Mouse (Mus musculus) midbrain, embryonic 14.5 days (tissue): Measurements from ENCODE around the gene Scaf8. TPM values are rescaled to one million over a fixed set of nuclear protein-coding genes. Genes with fewer than 3 reads are reported as not detected.

Experiments
- ATAC-seq: fragments of 200-750 bp; cut with Nextera tagmentation; 2 replicates; pipeline ENCODE4 v1.8.0; 2017; ENCODE audit warnings: moderate number of reproducible peaks, moderate library complexity; ENCODE audit not compliant: low FRiP score, low TSS enrichment
- DNase-seq: peaks from one replicate; pipeline ENCODE4 v3.0.0-alpha.2; 2015
- H3K27ac ChIP-seq: fragments of 300-500 bp; sonication (generic); replicated peaks from 2 replicates; pipeline ENCODE4 v1.5.1; 2014; ENCODE audit warnings: mild to moderate bottlenecking, low read depth, low read length, moderate library complexity
- H3K27me3 ChIP-seq: fragments of 300-500 bp; sonication (generic); 2 replicates; pipeline ENCODE4 v1.6.1; 2014; ENCODE audit warnings: low read length, control low read depth, mixed read lengths; ENCODE audit not compliant: control insufficient read depth, insufficient read depth
- H3K36me3 ChIP-seq: fragments of 300-500 bp; sonication (generic); 2 replicates; pipeline ENCODE4 v1.6.1; 2014; ENCODE audit warnings: low read length, control low read depth; ENCODE audit not compliant: control insufficient read depth, insufficient read depth
- H3K4me1 ChIP-seq: fragments of 300-500 bp; sonication (generic); 2 replicates; pipeline ENCODE4 v1.6.1; 2014; ENCODE audit warnings: mild to moderate bottlenecking, antibody characterized with exemption, low read length, control low read depth; ENCODE audit not compliant: control insufficient read depth, insufficient read depth
- H3K4me2 ChIP-seq: fragments of 300-500 bp; sonication (generic); 2 replicates; pipeline ENCODE4 v1.6.1; 2014; ENCODE audit warnings: mild to moderate bottlenecking, low read length, moderate library complexity
- H3K4me3 ChIP-seq: fragments of 300-500 bp; sonication (generic); replicated peaks from 2 replicates; pipeline ENCODE4 v1.5.1; 2014; ENCODE audit warnings: low read depth, low read length
- H3K9ac ChIP-seq: fragments of 300-500 bp; sonication (generic); replicated peaks from 2 replicates; pipeline ENCODE4 v1.6.1; 2014; ENCODE audit warnings: mild to moderate bottlenecking, low read length, moderate library complexity
- H3K9me3 ChIP-seq: fragments of 300-500 bp; sonication (generic); 2 replicates; pipeline ENCODE4 v1.6.1; 2016; ENCODE audit warnings: low read length, control low read depth, mixed read lengths; ENCODE audit not compliant: control insufficient read depth
- WGBS: fragments of 180-500 bp; shearing (Covaris S2); extraction: QIAGEN DNeasy Blood & Tissue Kit; methylation state at CpG from one replicate; pipeline ENCODE4 v1.1.7; 2014; 5-methylcytosine and 5-hydroxymethylcytosine counted together
- polyA plus RNA-seq: library from polyadenylated mRNA; unstranded; fragments of >200 nt; fragmentation: Nextera tagmentation; extraction: Ambion mirVana; gene quantifications from 2 replicates; pipeline ENCODE4 v1.2.1, GENCODE M21; 2014

The Scaf8 gene
- polyA plus RNA-seq, 1 experiment from 2014 or later = 20.8 TPM

DNA sequence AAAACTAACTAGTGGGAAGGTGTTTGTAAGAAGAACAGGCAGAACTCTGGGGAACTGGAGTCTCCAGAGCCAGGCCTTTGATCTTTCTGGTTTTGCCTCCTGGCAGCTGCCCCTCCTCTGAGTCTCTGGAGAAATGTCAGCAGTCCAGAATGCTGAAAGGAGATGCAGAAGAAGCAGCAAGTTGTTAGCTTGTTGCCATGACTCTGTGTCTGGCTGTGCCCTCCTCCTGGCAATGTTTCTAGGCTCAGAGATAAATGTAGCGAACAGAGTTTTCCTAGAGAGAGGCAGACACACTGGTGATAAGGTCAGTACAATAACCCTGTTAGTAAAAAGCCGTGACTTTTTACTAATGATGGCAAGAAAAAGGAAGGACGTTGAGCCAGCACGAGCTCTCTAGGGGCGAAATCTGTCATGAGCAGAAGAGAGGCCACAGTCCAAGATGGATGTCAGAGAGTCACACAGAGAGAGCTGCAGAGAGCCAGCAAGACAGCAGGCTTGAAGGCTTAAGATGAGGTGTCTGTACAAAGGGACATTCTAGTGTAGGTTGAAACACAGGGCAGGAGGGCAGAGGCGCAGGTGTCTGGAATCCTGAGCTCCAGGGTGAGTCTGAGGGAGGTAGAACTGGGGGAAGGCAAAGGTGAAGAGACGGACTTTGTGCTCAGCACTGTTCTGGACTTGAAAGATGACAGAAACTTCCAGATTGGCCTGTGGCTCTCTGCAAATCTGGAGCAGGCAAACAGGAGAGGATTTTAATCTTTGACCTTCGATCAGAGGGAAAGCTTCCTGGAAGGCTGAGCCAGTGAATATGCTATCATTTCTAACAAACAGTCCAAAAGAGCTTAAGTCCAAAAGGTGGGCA lies 130.3 kb downstream of the Scaf8 start:
- H3K4me2 ChIP-seq = no peak overlapping the region
- no peaks in the 10 kb centered on the region for H3K27me3 ChIP-seq
- DNase-seq (peak; percentile 52), ATAC-seq (no peak)
- H3K4me1 ChIP-seq = peaks cover 17% of the 10 kb centered on the region
- no peaks in the 10 kb centered on the region for H3K36me3 ChIP-seq
- H3K9me3 ChIP-seq = no peaks in the 10 kb centered on the region
- no peak overlapping the region for H3K4me3 ChIP-seq
- WGBS = 77% methylated on average over 8 of the region's 8 CpGs
- peak overlapping the region; percentile 33; the same call in 1 of the 2 replicates for H3K27ac ChIP-seq
- no peak overlapping the region for H3K9ac ChIP-seq

DNA sequence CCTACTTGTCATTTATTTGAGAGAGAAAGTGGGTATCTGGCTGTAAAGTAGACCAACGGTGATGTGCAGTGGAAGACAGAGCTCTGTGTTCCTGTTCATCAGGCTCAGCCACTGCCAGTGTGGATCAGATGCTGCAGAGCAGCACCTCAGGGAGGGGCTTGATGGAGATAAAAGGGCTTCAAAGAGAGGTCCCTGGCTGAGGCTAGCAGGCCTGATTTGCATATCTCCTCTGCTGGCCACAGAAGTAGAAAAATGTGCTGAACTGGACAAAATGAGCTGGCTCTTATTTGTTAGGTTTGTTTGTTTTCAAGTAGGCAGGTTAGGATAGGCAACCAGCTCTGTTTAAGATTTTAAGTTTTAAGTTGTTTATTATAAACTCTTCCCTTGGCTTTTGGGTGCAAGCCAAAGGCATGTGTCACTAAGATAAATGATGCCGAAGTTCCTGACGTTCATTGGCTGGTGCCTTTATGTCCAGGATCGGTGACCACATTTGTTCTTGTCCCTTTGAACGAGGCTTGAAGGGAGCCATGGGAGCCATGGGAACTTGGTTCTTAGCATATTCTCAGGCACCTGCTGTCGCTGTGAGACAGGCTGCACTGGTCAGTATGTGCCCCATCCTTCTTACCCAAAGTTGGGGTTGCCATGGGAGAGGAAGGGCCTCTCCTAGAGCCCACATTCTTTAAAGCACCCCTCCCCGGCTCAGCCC lies 132.0 kb downstream of the Scaf8 start:
- H3K36me3 ChIP-seq = no peaks in the 10 kb centered on the region
- no peaks in the 10 kb centered on the region for H3K9me3 ChIP-seq
- H3K4me1 ChIP-seq = peaks cover 17% of the 10 kb centered on the region
- H3K4me3 ChIP-seq = no peak overlapping the region
- H3K9ac ChIP-seq = no peak overlapping the region
- DNase-seq (peak; percentile 50), ATAC-seq (0 out of 2 replicates have a peak, but pooled peaks have one; percentile 48)
- H3K27ac ChIP-seq = peak overlapping the region; percentile 61
- H3K4me2 ChIP-seq = no peak overlapping the region
- no peaks in the 10 kb centered on the region for H3K27me3 ChIP-seq
- 25% methylated on average over 7 of the region's 7 CpGs for WGBS

Other genes with a start within 250 kb of the Scaf8 start
- 2.1 and 3.1 TPM in 2 replicates for gene Tiam2, start 211.6 kb downstream of the Scaf8 start, polyA plus RNA-seq